Mouse (Mus musculus) limb, embryonic 12.5 days (tissue): Measurements from ENCODE around the gene Rptn. TPM values are rescaled to one million over a fixed set of nuclear protein-coding genes. Genes with fewer than 3 reads are reported as not detected.
"Not testable (repeated sequence)": the region's sequence is repeated elsewhere in the genome, so short reads cannot be mapped to it uniquely, and the experiment has no call there.

Experiments used
- ATAC-seq: fragments of 200-750 bp; cut with Nextera tagmentation; 2 replicates; pipeline ENCODE4 v1.8.0; 2017; ENCODE audit warnings: low read depth, moderate TSS enrichment; ENCODE audit not compliant: insufficient number of reproducible peaks, insufficient read depth, low FRiP score, low TSS enrichment
- H3K27ac ChIP-seq: fragments of 300-500 bp; sonication (generic); 2 replicates; pipeline ENCODE4 v1.5.1; 2016; ENCODE audit warnings: mild to moderate bottlenecking, moderate library complexity
- H3K27me3 ChIP-seq: fragments of 300-500 bp; sonication (generic); 2 replicates; pipeline ENCODE4 v1.6.1; 2016; ENCODE audit warnings: mild to moderate bottlenecking, moderate library complexity
- H3K36me3 ChIP-seq: fragments of 300-500 bp; sonication (generic); 2 replicates; pipeline ENCODE4 v1.6.1; 2016; ENCODE audit warnings: mild to moderate bottlenecking, moderate library complexity
- H3K4me1 ChIP-seq: fragments of 300-500 bp; sonication (generic); replicated peaks from 2 replicates; pipeline ENCODE4 v1.6.1; 2016
- H3K4me2 ChIP-seq: fragments of 300-500 bp; sonication (generic); 2 replicates; pipeline ENCODE4 v1.6.1; 2016; ENCODE audit warnings: mild to moderate bottlenecking, moderate library complexity
- H3K4me3 ChIP-seq: fragments of 300-500 bp; sonication (generic); replicated peaks from 2 replicates; pipeline ENCODE4 v1.5.1; 2016; ENCODE audit warnings: mild to moderate bottlenecking
- H3K9ac ChIP-seq: fragments of 300-500 bp; sonication (generic); replicated peaks from 2 replicates; pipeline ENCODE4 v1.6.1; 2016; ENCODE audit warnings: mild to moderate bottlenecking, moderate library complexity
- H3K9me3 ChIP-seq: fragments of 300-500 bp; sonication (generic); 2 replicates; pipeline ENCODE4 v1.6.1; 2016; ENCODE audit warnings: mild to moderate bottlenecking, moderate library complexity
- WGBS: fragments of 180-500 bp; shearing (Covaris S2); methylation state at CpG from one replicate; pipeline ENCODE4 v1.1.7; 2016; 5-methylcytosine and 5-hydroxymethylcytosine counted together
- polyA plus RNA-seq: library from polyadenylated mRNA; unstranded; fragments of >200 nt; fragmentation: Nextera tagmentation; extraction: Ambion mirVana; gene quantifications from 2 replicates; pipeline ENCODE4 v1.2.1, GENCODE M21; 2016

The Rptn gene
- polyA plus RNA-seq, 1 experiment from 2014 or later: not detected

DNA sequence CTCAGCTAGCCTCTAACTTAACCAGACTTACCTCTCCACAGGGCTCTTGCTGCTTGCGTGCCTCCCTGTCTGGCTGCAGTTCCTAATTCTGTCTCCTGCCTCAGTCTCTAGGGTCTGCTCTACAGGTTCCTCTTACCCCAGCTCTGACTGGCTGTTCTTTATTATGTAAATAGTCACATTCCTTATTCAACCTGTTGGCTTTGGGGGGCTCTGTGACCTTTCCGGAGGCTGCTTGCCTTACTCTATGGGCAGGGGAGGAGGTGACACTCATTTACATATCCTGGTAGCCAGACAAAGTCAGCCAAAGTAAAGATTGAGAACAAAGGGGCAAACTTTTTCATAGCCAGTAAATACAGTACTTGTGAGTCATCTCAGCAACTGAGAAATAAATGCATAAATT lies 18.4 kb downstream of the Rptn start:
- no peaks in the 10 kb centered on the region for H3K36me3 ChIP-seq
- no peak for ATAC-seq
- no peaks in the 10 kb centered on the region for H3K9me3 ChIP-seq
- 24% methylated on average over 2 of the region's 2 CpGs for WGBS
- no peaks in the 10 kb centered on the region for H3K27me3 ChIP-seq
- H3K4me3 ChIP-seq: no peak overlapping the region
- H3K4me1 ChIP-seq: no peaks in the 10 kb centered on the region
- H3K9ac ChIP-seq: no peak overlapping the region
- no peak overlapping the region for H3K4me2 ChIP-seq
- H3K27ac ChIP-seq: no peak overlapping the region

DNA sequence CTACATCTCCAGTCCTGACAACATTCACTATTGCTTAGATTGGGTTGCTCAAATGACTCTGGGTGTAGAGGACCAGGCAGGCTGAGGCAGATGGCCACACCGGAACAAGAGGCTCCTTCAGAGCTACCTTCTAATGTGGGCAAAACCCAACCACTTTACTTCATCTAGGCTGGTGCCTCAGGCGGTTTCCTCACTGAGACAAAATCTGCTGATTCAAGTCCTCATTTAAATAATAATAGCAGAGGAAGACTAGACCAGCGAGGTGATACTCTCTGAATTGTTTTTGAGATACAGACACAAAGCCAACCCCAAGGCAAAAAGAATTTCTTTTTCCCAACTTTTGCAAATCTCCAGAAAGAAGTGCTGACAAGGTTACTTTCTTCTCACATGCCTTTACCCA lies 38.2 kb downstream of the Rptn start:
- Histone ChIP-seq H3K27me3 (no peaks in the 10 kb centered on the region), H3K4me3 (no peak overlapping the region), H3K36me3 (no peaks in the 10 kb centered on the region), H3K4me1 (no peaks in the 10 kb centered on the region), H3K9me3 (no peaks in the 10 kb centered on the region), H3K9ac (no peak overlapping the region), H3K4me2 (no peak overlapping the region), H3K27ac (no peak overlapping the region)
- 64% methylated on average over 3 of the region's 3 CpGs for WGBS
- no peak for ATAC-seq

GRCm38 (mm10) chr3:93442030-93442429 lies 48.5 kb downstream of the Rptn start, which contains the start of gene Tchh:
Gene Tchh, plus strand, starts transcription at chr3:93442330.
- Histone ChIP-seq H3K9me3 (no peaks in the 10 kb centered on the region), H3K27ac (no peak within 1 kb of the TSS), H3K4me3 (peak within 1 kb of the TSS; percentile 59; the same call in 1 of the 2 replicates), H3K4me1 (peaks cover 18% of the 10 kb centered on the region; the same call in 1 of the 2 replicates), H3K27me3 (peaks cover 50% of the 10 kb centered on the region), H3K4me2 (peak within 1 kb of the TSS; percentile 88), H3K36me3 (no peaks in the 10 kb centered on the region), H3K9ac (no peak within 1 kb of the TSS)
- ATAC-seq: no peak
- WGBS: 87% methylated on average over 1 of the region's 1 CpGs

DNA sequence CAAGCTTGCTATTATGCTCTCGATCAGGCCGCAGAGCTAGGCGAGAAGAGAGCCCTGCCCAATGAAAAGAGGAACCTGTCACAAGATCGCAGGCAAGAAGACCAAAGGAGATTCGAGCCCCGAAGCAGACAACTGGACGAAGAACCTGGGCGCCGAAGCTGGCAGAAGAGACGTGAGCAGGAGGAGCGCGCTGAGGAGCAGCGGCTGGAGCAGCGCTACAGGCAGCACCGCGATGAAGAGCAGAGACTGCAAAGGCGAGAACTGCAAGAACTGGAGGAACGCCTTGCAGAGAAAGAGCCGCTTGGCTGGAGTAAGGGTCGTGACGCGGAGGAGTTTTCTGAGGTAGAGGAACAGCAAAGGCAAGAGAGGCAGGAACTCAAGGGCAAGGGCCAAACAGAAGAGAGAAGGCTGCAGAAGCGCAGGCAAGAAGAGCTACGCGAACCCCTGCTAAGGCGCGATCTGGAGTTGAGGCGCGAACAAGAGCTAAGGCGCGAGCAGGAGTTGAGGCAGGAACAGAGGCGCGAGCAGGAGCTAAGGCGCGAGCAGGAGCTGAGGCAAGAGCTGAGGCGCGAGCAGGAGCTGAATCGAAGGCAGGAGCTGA lies 50.1 kb downstream of the Rptn start:
- H3K4me1 ChIP-seq: peaks cover 18% of the 10 kb centered on the region; the same call in 1 of the 2 replicates
- WGBS: under 1% methylated on average over 38 of the region's 38 CpGs
- no peaks in the 10 kb centered on the region for H3K9me3 ChIP-seq
- peak overlapping the region; percentile 88 for H3K4me2 ChIP-seq
- peak overlapping the region; percentile 47; the same call in 1 of the 2 replicates for H3K9ac ChIP-seq
- H3K27me3 ChIP-seq: peaks cover 59% of the 10 kb centered on the region
- H3K4me3 ChIP-seq: peak overlapping the region; percentile 59
- no peaks in the 10 kb centered on the region for H3K36me3 ChIP-seq
- H3K27ac ChIP-seq: no peak overlapping the region
- ATAC-seq: no peak

- Histone ChIP-seq H3K4me1 (peaks cover 18% of the 10 kb centered on the region; the same call in 1 of the 2 replicates), H3K9me3 (no peaks in the 10 kb centered on the region), H3K4me2 (peak overlapping the region; percentile 88), H3K27ac (no peak overlapping the region), H3K27me3 (peaks cover 60% of the 10 kb centered on the region), H3K36me3 (no peaks in the 10 kb centered on the region), H3K9ac (peak overlapping the region; percentile 47), H3K4me3 (peak overlapping the region; percentile 59)
- ATAC-seq: peak; percentile 85
- under 1% methylated on average over 56 of the region's 56 CpGs for WGBS
Observed at GRCm38 (mm10) chr3:93444343-93445164, 51.1 kb downstream of the Rptn start.

DNA sequence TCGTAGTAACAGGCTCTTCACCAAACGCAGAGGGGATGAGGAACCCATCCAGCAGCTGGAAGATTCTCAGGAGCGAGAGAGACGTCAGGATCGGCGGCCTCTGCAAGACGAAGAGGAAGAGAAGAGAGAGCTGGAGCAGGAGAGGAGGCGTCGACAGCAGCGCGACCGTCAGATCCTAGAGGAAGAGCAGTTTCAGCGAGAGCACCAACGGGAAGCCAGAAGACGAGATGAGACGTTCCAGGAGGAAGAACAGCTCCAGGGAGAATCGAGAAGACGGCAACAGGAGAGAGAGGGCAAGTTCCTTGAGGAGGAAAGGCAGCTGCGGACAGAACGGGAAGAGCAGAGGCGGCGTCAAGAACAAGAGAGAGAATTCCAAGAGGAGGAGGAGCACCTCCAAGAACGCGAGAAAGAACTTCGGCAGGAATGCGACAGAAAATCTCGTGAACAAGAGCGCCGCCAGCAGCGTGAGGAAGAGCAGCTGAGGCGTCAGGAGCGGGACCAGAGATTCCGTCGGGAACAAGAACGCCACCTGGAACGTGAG lies 51.7 kb downstream of the Rptn start:
- peaks cover 66% of the 10 kb centered on the region for H3K27me3 ChIP-seq
- no peaks in the 10 kb centered on the region for H3K9me3 ChIP-seq
- WGBS: under 1% methylated on average over 36 of the region's 36 CpGs
- H3K36me3 ChIP-seq: no peaks in the 10 kb centered on the region
- peak overlapping the region; percentile 59 for H3K4me3 ChIP-seq
- H3K9ac ChIP-seq: peak overlapping the region; percentile 47
- no peak overlapping the region for H3K27ac ChIP-seq
- H3K4me2 ChIP-seq: peak overlapping the region; percentile 88
- no peak for ATAC-seq
- H3K4me1 ChIP-seq: peaks cover 18% of the 10 kb centered on the region; the same call in 1 of the 2 replicates

- H3K4me2 ChIP-seq: peak overlapping the region; percentile 88
- H3K27ac ChIP-seq: no peak overlapping the region
- H3K36me3 ChIP-seq: no peaks in the 10 kb centered on the region
- peak overlapping the region; percentile 42 for H3K9ac ChIP-seq
- under 1% methylated on average over 54 of the region's 54 CpGs for WGBS
- H3K4me3 ChIP-seq: peak overlapping the region; percentile 59
- ATAC-seq: no peak
- H3K4me1 ChIP-seq: peaks cover 18% of the 10 kb centered on the region; the same call in 1 of the 2 replicates
- peaks cover 58% of the 10 kb centered on the region for H3K27me3 ChIP-seq
- no peaks in the 10 kb centered on the region for H3K9me3 ChIP-seq
Observed at GRCm38 (mm10) chr3:93446128-93446755, 52.7 kb downstream of the Rptn start.

DNA sequence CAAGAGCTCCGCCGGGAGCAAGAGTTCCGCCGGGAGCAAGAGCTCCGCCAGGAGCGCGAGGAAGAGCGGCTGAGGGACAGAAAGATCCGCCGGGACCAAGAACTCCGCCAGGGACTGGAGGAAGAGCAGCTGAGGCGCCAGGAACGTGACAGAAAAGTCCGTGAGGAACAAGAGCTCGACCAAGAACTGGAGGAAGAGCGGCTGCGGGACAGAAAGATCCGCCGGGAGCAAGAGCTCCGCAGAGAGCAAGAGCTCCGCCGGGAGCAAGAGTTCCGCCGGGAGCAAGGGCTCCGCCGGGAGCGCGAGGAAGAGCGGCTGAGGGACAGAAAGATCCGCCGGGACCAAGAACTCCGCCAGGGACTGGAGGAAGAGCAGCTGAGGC lies 53.2 kb downstream of the Rptn start:
- Histone ChIP-seq H3K4me1 (peaks cover 18% of the 10 kb centered on the region; the same call in 1 of the 2 replicates), H3K9ac (peak overlapping the region; percentile 42), H3K4me2 (peak overlapping the region; percentile 88), H3K27me3 (peaks cover 61% of the 10 kb centered on the region), H3K4me3 (peak overlapping the region; percentile 59)
- under 1% methylated on average over 32 of the region's 32 CpGs for WGBS
- H3K9me3 ChIP-seq, ATAC-seq, H3K27ac ChIP-seq, H3K36me3 ChIP-seq: not testable (repeated sequence)

DNA sequence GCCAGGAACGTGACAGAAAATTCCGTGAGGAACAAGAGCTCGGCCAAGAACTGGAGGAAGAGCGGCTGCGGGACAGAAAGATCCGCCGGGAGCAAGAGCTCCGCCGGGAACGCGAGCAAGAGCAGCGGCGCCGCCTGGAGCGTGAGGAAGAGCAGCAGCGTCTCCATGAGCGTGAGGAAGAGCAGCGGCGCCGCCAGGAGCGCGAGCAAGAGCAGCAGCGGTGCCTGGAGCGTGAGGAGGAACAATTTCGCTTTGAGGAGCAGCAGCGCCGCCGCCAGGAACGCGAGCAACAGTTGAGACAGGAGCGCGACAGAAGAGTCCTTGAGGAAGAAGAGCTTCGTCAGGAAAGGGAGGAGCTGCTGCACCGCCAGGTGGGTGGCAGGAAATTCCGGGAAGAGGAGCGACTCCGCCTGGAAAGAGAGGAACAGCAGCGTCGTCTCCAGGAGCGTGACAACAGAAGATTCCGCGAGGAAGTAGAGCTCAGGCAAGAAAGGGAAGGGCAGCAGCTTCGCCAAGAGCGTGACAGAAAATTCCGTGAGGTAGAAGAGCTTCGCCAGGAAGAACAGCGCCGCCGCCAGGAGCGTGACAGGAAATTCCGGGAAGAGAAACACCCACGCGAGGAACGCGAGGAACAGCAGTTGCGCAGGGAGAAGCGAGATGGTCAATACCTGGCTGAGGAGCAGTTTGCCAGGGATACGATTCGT lies 53.8 kb downstream of the Rptn start:
- H3K36me3 ChIP-seq: no peaks in the 10 kb centered on the region
- WGBS: under 1% methylated on average over 59 of the region's 59 CpGs
- no peak; the same call in 1 of the 2 replicates for ATAC-seq
- peak overlapping the region; percentile 59 for H3K4me3 ChIP-seq
- peaks cover 60% of the 10 kb centered on the region for H3K27me3 ChIP-seq
- H3K27ac ChIP-seq: no peak overlapping the region
- no peaks in the 10 kb centered on the region for H3K9me3 ChIP-seq
- peaks cover 18% of the 10 kb centered on the region; the same call in 1 of the 2 replicates for H3K4me1 ChIP-seq
- H3K9ac ChIP-seq: peak overlapping the region; percentile 42; the same call in 1 of the 2 replicates
- peak overlapping the region; percentile 88 for H3K4me2 ChIP-seq
